Mouse (Mus musculus): ENCODE measurements around the gene Hist1h3c.

DNA sequence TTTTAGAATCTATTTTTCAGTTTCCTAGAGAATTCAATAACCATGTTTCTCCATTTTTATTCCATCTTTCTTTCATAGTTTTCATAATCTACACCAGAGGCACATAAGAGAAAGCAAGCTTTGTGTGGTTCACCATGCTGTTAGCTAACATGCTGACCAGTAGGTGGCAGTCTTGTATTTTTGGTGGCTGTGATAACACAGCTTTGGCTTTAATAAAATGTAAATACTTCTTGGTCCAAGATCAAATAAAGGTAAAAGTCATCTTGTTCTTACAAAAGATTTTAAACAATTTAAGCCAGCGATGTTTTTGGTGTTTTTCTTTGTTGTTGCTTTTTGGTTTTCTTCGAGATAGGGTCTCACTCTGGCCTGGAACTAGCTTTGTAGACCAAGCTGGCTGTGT, 47.1 kb upstream of the Hist1h3c start:
- TF ChIP-seq CTCF (IDR thresholded peaks at IDR 0.05; ENCODE audit: extremely low read depth, insufficient read depth, low read length) (peak; percentile 71; the same call in 1 of the 2 replicates), POLR2A (IDR thresholded peaks at IDR 0.05; ENCODE audit: extremely low read depth, insufficient read depth, low read length) (no peak)

All from cortical plate, adult 2 months (tissue).